Mouse (Mus musculus): ENCODE measurements at regions not wholly inside any gene's neighbourhood (a gene's known extent, or its start where the extent isn't known, plus 50 kb on each side); places are given as distances from the start of the nearest gene placed in this dataset.

GRCm38 (mm10) chr8:64336546-64336945 is 130.5 kb upstream of the Tll1 start:
- DNase-seq: no peak

- peak; percentile 14 for DNase-seq
Observed at GRCm38 (mm10) chr8:64335495-64335894, 129.4 kb upstream of the Tll1 start.

- no peak for DNase-seq
Observed at GRCm38 (mm10) chr8:64323985-64324384, 117.9 kb upstream of the Tll1 start.

GRCm38 (mm10) chr8:64320343-64320742 is 114.3 kb upstream of the Tll1 start:
- DNase-seq: peak; percentile 36

GRCm38 (mm10) chr8:64319220-64319820 is 113.2 kb upstream of the Tll1 start:
- DNase-seq: no peak

- DNase-seq: no peak
Observed at GRCm38 (mm10) chr8:64318524-64319219, 112.6 kb upstream of the Tll1 start.

GRCm38 (mm10) chr8:64317815-64318214 is 111.7 kb upstream of the Tll1 start:
- no peak for DNase-seq

- no peak for DNase-seq
Observed at GRCm38 (mm10) chr8:64307995-64308394, 101.9 kb upstream of the Tll1 start.

GRCm38 (mm10) chr8:64282806-64283205 is 76.7 kb upstream of the Tll1 start:
- no peak for DNase-seq

- DNase-seq: no peak
Observed at GRCm38 (mm10) chr8:64281598-64281997, 75.5 kb upstream of the Tll1 start.

- no peak for DNase-seq
Observed at GRCm38 (mm10) chr8:64280391-64280790, 74.3 kb upstream of the Tll1 start.

- no peak for DNase-seq
Observed at GRCm38 (mm10) chr8:64276058-64276457, 70.0 kb upstream of the Tll1 start.

GRCm38 (mm10) chr8:64265304-64265945 is 59.4 kb upstream of the Tll1 start:
- no peak for DNase-seq
